Mouse (Mus musculus) duodenum, adult 2 months (tissue): ENCODE measurements around the gene 1600002K03Rik. TPM values are rescaled to one million over a fixed set of nuclear protein-coding genes. Genes with fewer than 3 reads are reported as not detected.

ENCODE experiments used
- polyA plus RNA-seq: library from polyadenylated mRNA; depleted of rRNA; stranded (reverse); fragments of >200 nt; gene quantifications from 2 replicates; pipeline ENCODE4 v1.2.3, GENCODE M21; 2012; ENCODE audit warnings: low replicate concordance; rRNA removed

The 1600002K03Rik gene
- polyA plus RNA-seq = 12.6 and 12.7 TPM in 2 replicates

GRCm38 (mm10) chr10:80172527-80173292 lies at the start of gene 1600002K03Rik:
Gene 1600002K03Rik (plus strand): TSS chr10:80172944.

GRCm38 (mm10) chr10:80138553-80139438 lies 33.9 kb upstream of the 1600002K03Rik start, which contains the start of gene Atp5d:
Gene Atp5d (plus strand): TSS chr10:80138632.

GRCm38 (mm10) chr10:80140666-80141035 lies 32.1 kb upstream of the 1600002K03Rik start, which contains the start of gene Cbarp:
Gene Cbarp (minus strand): TSS chr10:80140835.

GRCm38 (mm10) chr10:80147719-80148601 lies 24.8 kb upstream of the 1600002K03Rik start, which contains the start of gene Midn:
Gene Midn (plus strand): TSS chr10:80148272.

GRCm38 (mm10) chr10:80165392-80166128 lies 7.2 kb upstream of the 1600002K03Rik start, which contains the start of gene Cirbp:
Gene Cirbp (plus strand): TSS chr10:80165985.

GRCm38 (mm10) chr10:80179068-80180051 lies 6.6 kb downstream of the 1600002K03Rik start, which contains the start of gene Efna2:
Gene Efna2 (plus strand): TSS chr10:80179482.

Other genes starting within 250 kb of the 1600002K03Rik start
- 8.1 and 9.4 TPM in 2 replicates for gene Arid3a, start 245.9 kb upstream of the 1600002K03Rik start, polyA plus RNA-seq
- 32.5 and 36.7 TPM in 2 replicates for gene Wdr18, start 212.8 kb upstream of the 1600002K03Rik start, polyA plus RNA-seq
- 0.13 TPM in 1 of 2 replicates, not detected in the other for gene Grin3b, start 202.2 kb upstream of the 1600002K03Rik start, polyA plus RNA-seq
- 473 and 724 TPM in 2 replicates for gene Tmem259, start 188.6 kb upstream of the 1600002K03Rik start, polyA plus RNA-seq
- gene Cnn2, start 184.4 kb upstream of the 1600002K03Rik start, polyA plus RNA-seq = 47.4 and 53.3 TPM in 2 replicates
- gene Abca7, start 176.4 kb upstream of the 1600002K03Rik start, polyA plus RNA-seq = 22.5 and 27.6 TPM in 2 replicates
- gene Arhgap45, start 156.3 kb upstream of the 1600002K03Rik start, polyA plus RNA-seq = 16.6 and 28.8 TPM in 2 replicates
- gene Polr2e, start 133.1 kb upstream of the 1600002K03Rik start, polyA plus RNA-seq = 82.1 and 91.1 TPM in 2 replicates
- gene Gpx4, start 125.8 kb upstream of the 1600002K03Rik start, polyA plus RNA-seq = 1,699 and 1,725 TPM in 2 replicates
- 63.5 and 95.0 TPM in 2 replicates for gene Sbno2, start 67.4 kb upstream of the 1600002K03Rik start, polyA plus RNA-seq
- 105 and 121 TPM in 2 replicates for gene Stk11, start 57.1 kb upstream of the 1600002K03Rik start, polyA plus RNA-seq
- gene Atp5d, start 34.3 kb upstream of the 1600002K03Rik start, polyA plus RNA-seq = 5,808 and 7,935 TPM in 2 replicates
- 6.3 and 6.6 TPM in 2 replicates for gene Cbarp, start 32.1 kb upstream of the 1600002K03Rik start, polyA plus RNA-seq
- 198 and 360 TPM in 2 replicates for gene Midn, start 24.7 kb upstream of the 1600002K03Rik start, polyA plus RNA-seq
- 46.7 and 55.3 TPM in 2 replicates for gene Cirbp, start 7.0 kb upstream of the 1600002K03Rik start, polyA plus RNA-seq
- 2.0 and 2.2 TPM in 2 replicates for gene Efna2, start 6.5 kb downstream of the 1600002K03Rik start, polyA plus RNA-seq
- 14.5 and 19.2 TPM in 2 replicates for gene Mum1, start 53.5 kb downstream of the 1600002K03Rik start, polyA plus RNA-seq
- 967 and 1,434 TPM in 2 replicates for gene Ndufs7, start 76.2 kb downstream of the 1600002K03Rik start, polyA plus RNA-seq
- gene Gamt, start 88.1 kb downstream of the 1600002K03Rik start, polyA plus RNA-seq = 15.1 and 43.1 TPM in 2 replicates
- gene Dazap1, start 88.5 kb downstream of the 1600002K03Rik start, polyA plus RNA-seq = 104 and 128 TPM in 2 replicates
- gene Rps15, start 119.5 kb downstream of the 1600002K03Rik start, polyA plus RNA-seq = 739 and 1,199 TPM in 2 replicates
- 0.88 and 1.1 TPM in 2 replicates for gene Apc2, start 123.0 kb downstream of the 1600002K03Rik start, polyA plus RNA-seq
- 52.1 and 92.1 TPM in 2 replicates for gene 2310011J03Rik, start 147.6 kb downstream of the 1600002K03Rik start, polyA plus RNA-seq
- 37.6 and 47.6 TPM in 2 replicates for gene Pcsk4, start 156.6 kb downstream of the 1600002K03Rik start, polyA plus RNA-seq
- gene Reep6, start 157.0 kb downstream of the 1600002K03Rik start, polyA plus RNA-seq = 257 and 279 TPM in 2 replicates
- gene Adamtsl5, start 175.5 kb downstream of the 1600002K03Rik start, polyA plus RNA-seq = 113 and 171 TPM in 2 replicates
- gene Plk5, start 183.5 kb downstream of the 1600002K03Rik start, polyA plus RNA-seq = 2.4 and 7.5 TPM in 2 replicates
- 13.6 and 24.5 TPM in 2 replicates for gene Mex3d, start 214.7 kb downstream of the 1600002K03Rik start, polyA plus RNA-seq
- gene Mbd3, start 226.6 kb downstream of the 1600002K03Rik start, polyA plus RNA-seq = 76.6 and 89.3 TPM in 2 replicates
- 2,686 and 4,056 TPM in 2 replicates for gene Uqcr11, start 233.9 kb downstream of the 1600002K03Rik start, polyA plus RNA-seq